Mouse (Mus musculus) heart, embryonic 14.5 days (tissue): ENCODE measurements around the gene Lmbrd2. TPM values are rescaled to one million over a fixed set of nuclear protein-coding genes. Genes with fewer than 3 reads are reported as not detected.

ENCODE experiments used
- ATAC-seq: fragments of 200-750 bp; cut with Nextera tagmentation; 2 replicates; pipeline ENCODE4 v1.8.0; 2017; ENCODE audit warnings: low read depth, moderate TSS enrichment; ENCODE audit not compliant: insufficient number of reproducible peaks, insufficient read depth, low FRiP score
- H3K27ac ChIP-seq, 2 experiments: fragments of 200-500 bp in 1 of 2; fragments of 300-500 bp in 1 of 2; sonication (generic) in 1 of 2; replicated peaks in 1 of 2; 2 replicates each; pipeline ENCODE4 v1.5.1; 2012 to 2014; ENCODE audit warnings: low read depth in 2 of 2, low read length in 2 of 2, control low read depth in 1 of 2, mild to moderate bottlenecking in 1 of 2, mixed read lengths in 1 of 2; ENCODE audit not compliant: control insufficient read depth in 1 of 2, insufficient read depth in 1 of 2
- H3K27me3 ChIP-seq: fragments of 300-500 bp; sonication (generic); 2 replicates; pipeline ENCODE4 v1.6.1; 2014; ENCODE audit warnings: mild to moderate bottlenecking, low read length, control low read depth; ENCODE audit not compliant: control insufficient read depth, insufficient read depth
- H3K36me3 ChIP-seq: fragments of 300-500 bp; sonication (generic); 2 replicates; pipeline ENCODE4 v1.6.1; 2014; ENCODE audit warnings: mild to moderate bottlenecking, control low read depth, low read length, mixed read lengths; ENCODE audit not compliant: control insufficient read depth, insufficient read depth
- H3K4me1 ChIP-seq, 2 experiments: fragments of 200-500 bp in 1 of 2; fragments of 300-500 bp in 1 of 2; sonication (generic) in 1 of 2; 2 replicates each; pipeline ENCODE4 v1.6.1; 2012 to 2014; ENCODE audit warnings: low read length in 2 of 2, control low read depth in 1 of 2, mixed read lengths in 1 of 2; ENCODE audit not compliant: control insufficient read depth in 2 of 2, insufficient read depth in 2 of 2
- H3K4me2 ChIP-seq: fragments of 300-500 bp; sonication (generic); 2 replicates; pipeline ENCODE4 v1.6.1; 2014; ENCODE audit warnings: mild to moderate bottlenecking, low read length
- H3K4me3 ChIP-seq, 2 experiments: fragments of 200-500 bp in 1 of 2; fragments of 300-500 bp in 1 of 2; sonication (generic) in 1 of 2; 2 replicates each; pipeline ENCODE4 v1.5.1; 2012 to 2014; ENCODE audit warnings: low read length in 2 of 2, mild to moderate bottlenecking in 2 of 2, control low read depth in 1 of 2, low read depth in 1 of 2, moderate library complexity in 1 of 2; ENCODE audit not compliant: control insufficient read depth in 1 of 2, insufficient read depth in 1 of 2
- H3K9ac ChIP-seq: fragments of 300-500 bp; sonication (generic); 2 replicates; pipeline ENCODE4 v1.6.1; 2014; ENCODE audit warnings: mild to moderate bottlenecking, low read length
- H3K9me3 ChIP-seq: fragments of 300-500 bp; sonication (generic); 2 replicates; pipeline ENCODE4 v1.6.1; 2016; ENCODE audit warnings: low read length, control low read depth; ENCODE audit not compliant: control insufficient read depth
- WGBS: fragments of 180-500 bp; shearing (Covaris S2); extraction: QIAGEN DNeasy Blood & Tissue Kit; methylation state at CpG from one replicate; pipeline ENCODE4 v1.1.7; 2014; 5-methylcytosine and 5-hydroxymethylcytosine counted together
- polyA plus RNA-seq: library from polyadenylated mRNA; unstranded; fragments of >200 nt; fragmentation: Nextera tagmentation; extraction: Ambion mirVana; gene quantifications from 2 replicates; pipeline ENCODE4 v1.2.1, GENCODE M21; 2014

Gene Lmbrd2
- polyA plus RNA-seq, 1 experiment from 2014 or later = 3.8 TPM

GRCm38 (mm10) chr15:9124856-9125255 lies 15.5 kb upstream of the Lmbrd2 start:
- WGBS = 89% methylated on average over 21 of the region's 21 CpGs
- Histone ChIP-seq H3K9me3 (no peaks in the 10 kb centered on the region), H3K36me3 (peaks cover 95% of the 10 kb centered on the region), H3K27ac (no peak overlapping the region), H3K4me1 (no peaks in the 10 kb centered on the region), H3K4me3 (no peak overlapping the region), H3K27me3 (no peaks in the 10 kb centered on the region), H3K4me2 (no peak overlapping the region), H3K9ac (no peak overlapping the region)
- ATAC-seq = no peak

- Histone ChIP-seq H3K4me2 (no peak overlapping the region), H3K36me3 (peaks cover 92% of the 10 kb centered on the region), H3K9me3 (no peaks in the 10 kb centered on the region), H3K27ac (no peak overlapping the region), H3K4me3 (no peak overlapping the region), H3K4me1 (no peaks in the 10 kb centered on the region), H3K9ac (no peak overlapping the region), H3K27me3 (no peaks in the 10 kb centered on the region)
- ATAC-seq = no peak
- WGBS = 79% methylated on average over 7 of the region's 7 CpGs
Observed at GRCm38 (mm10) chr15:9127051-9127791, 13.1 kb upstream of the Lmbrd2 start.

- H3K4me1 ChIP-seq = peaks cover 4 to 15% of the 10 kb centered on the region in 2 experiments
- no peak for ATAC-seq
- 76% methylated on average over 9 of the region's 9 CpGs for WGBS
- no peaks in the 10 kb centered on the region for H3K27me3 ChIP-seq
- H3K27ac ChIP-seq = no peak overlapping the region
- H3K4me2 ChIP-seq = no peak overlapping the region
- H3K36me3 ChIP-seq = peaks cover 78% of the 10 kb centered on the region
- no peak overlapping the region for H3K4me3 ChIP-seq
- no peak overlapping the region for H3K9ac ChIP-seq
- H3K9me3 ChIP-seq = no peaks in the 10 kb centered on the region
Observed at GRCm38 (mm10) chr15:9130772-9131498, 9.4 kb upstream of the Lmbrd2 start.

GRCm38 (mm10) chr15:9131499-9131888 lies 8.9 kb upstream of the Lmbrd2 start:
- H3K4me3 ChIP-seq = no peak overlapping the region

GRCm38 (mm10) chr15:9132693-9133443 lies 7.5 kb upstream of the Lmbrd2 start:
- Histone ChIP-seq H3K9me3 (no peaks in the 10 kb centered on the region), H3K27me3 (no peaks in the 10 kb centered on the region), H3K27ac (peak overlapping the region in 1 of 2 experiments; percentile 42; a peak in 1 of 4 replicates), H3K36me3 (peaks cover 78% of the 10 kb centered on the region), H3K4me1 (peaks cover 4 to 15% of the 10 kb centered on the region in 2 experiments), H3K4me2 (no peak overlapping the region), H3K4me3 (no peak overlapping the region), H3K9ac (no peak overlapping the region; the same call in 1 of the 2 replicates)
- ATAC-seq = no peak
- WGBS = 84% methylated on average over 13 of the region's 13 CpGs

More at GRCm38 (mm10) chr15:9131499-9131888, 8.9 kb upstream of the Lmbrd2 start:
- Histone ChIP-seq H3K4me2 (no peak overlapping the region), H3K27ac (no peak overlapping the region), H3K9ac (no peak overlapping the region), H3K27me3 (no peaks in the 10 kb centered on the region), H3K36me3 (peaks cover 78% of the 10 kb centered on the region), H3K4me1 (peaks cover 4 to 15% of the 10 kb centered on the region in 2 experiments), H3K9me3 (no peaks in the 10 kb centered on the region)
- no peak for ATAC-seq
- WGBS = 73% methylated on average over 4 of the region's 4 CpGs

GRCm38 (mm10) chr15:9134891-9135507 lies 5.4 kb upstream of the Lmbrd2 start:
- Histone ChIP-seq H3K4me1 (peaks cover 8 to 27% of the 10 kb centered on the region in 2 experiments), H3K4me3 (no peak overlapping the region), H3K27ac (no peak overlapping the region; a peak in 1 of 4 replicates), H3K9me3 (no peaks in the 10 kb centered on the region), H3K27me3 (no peaks in the 10 kb centered on the region), H3K9ac (no peak overlapping the region), H3K36me3 (peaks cover 63% of the 10 kb centered on the region), H3K4me2 (no peak overlapping the region)
- WGBS = 49% methylated on average over 6 of the region's 6 CpGs
- ATAC-seq = no peak

GRCm38 (mm10) chr15:9139447-9139846 lies 903 bp upstream of the Lmbrd2 start:
- 19% methylated on average over 10 of the region's 10 CpGs for WGBS
- Histone ChIP-seq H3K9me3 (no peaks in the 10 kb centered on the region), H3K27ac (peak overlapping the region in 1 of 2 experiments; percentile 61; a peak in 1 of 4 replicates), H3K36me3 (peaks cover 24% of the 10 kb centered on the region), H3K9ac (peak overlapping the region; percentile 90), H3K4me1 (peaks cover 6 to 24% of the 10 kb centered on the region in 2 experiments), H3K27me3 (no peaks in the 10 kb centered on the region), H3K4me2 (peak overlapping the region; percentile 76), H3K4me3 (peak overlapping the region; percentile 92 to 96)
- ATAC-seq = no peak
